Mouse (Mus musculus) spleen, adult 2 months (tissue): Measurements from ENCODE around the gene Myod1. TPM values are rescaled to one million over a fixed set of nuclear protein-coding genes. Genes with fewer than 3 reads are reported as not detected.

Experiments used
- DNase-seq, 2 experiments: peaks; one replicate each; pipeline versions ENCODE4 v3.0.0 to v3.0.0-alpha.2; 2012 to 2021; ENCODE audit warnings: low spot score in 2 of 2, low read depth in 1 of 2
- H3K27ac ChIP-seq: fragments of 200-500 bp; 2 replicates; pipeline ENCODE4 v1.5.1; 2012; ENCODE audit warnings: low read length, inconsistent platforms; ENCODE audit not compliant: insufficient read depth
- H3K27me3 ChIP-seq: fragments of 200-500 bp; 2 replicates; pipeline ENCODE4 v1.6.1; 2012; ENCODE audit warnings: mild to moderate bottlenecking, moderate library complexity, low read length, inconsistent platforms; ENCODE audit not compliant: control insufficient read depth, insufficient read depth
- H3K36me3 ChIP-seq: fragments of 200-500 bp; 2 replicates; pipeline ENCODE4 v1.6.1; 2012; ENCODE audit warnings: mild to moderate bottlenecking, low read length, inconsistent platforms; ENCODE audit not compliant: control insufficient read depth, insufficient read depth
- H3K4me1 ChIP-seq: fragments of 200-500 bp; 2 replicates; pipeline ENCODE4 v1.6.1; 2011; ENCODE audit warnings: inconsistent platforms; ENCODE audit not compliant: control insufficient read depth, insufficient read depth, insufficient read length
- H3K4me3 ChIP-seq: fragments of 200-500 bp; 2 replicates; pipeline ENCODE4 v1.5.1; 2011; ENCODE audit warnings: mild to moderate bottlenecking, inconsistent platforms; ENCODE audit not compliant: insufficient read depth, insufficient read length; ENCODE audit errors: extremely low read depth
- CTCF ChIP-seq: fragments of 200-500 bp; IDR thresholded peaks from 2 replicates; pipeline ENCODE4 v1.5.1; 2011; ENCODE audit warnings: mild to moderate bottlenecking, inconsistent platforms; ENCODE audit not compliant: insufficient read depth, insufficient read length, insufficient replicate concordance; ENCODE audit errors: extremely low read depth
- POLR2A ChIP-seq: fragments of 200-500 bp; IDR thresholded peaks from 2 replicates; pipeline ENCODE4 v1.6.1; 2011; ENCODE audit warnings: low read depth, low read length, inconsistent platforms
- WGBS: fragments of 180-500 bp; shearing (Covaris S2); methylation state at CpG from one replicate; pipeline ENCODE4 v1.1.7; 2018; 5-methylcytosine and 5-hydroxymethylcytosine counted together
- polyA plus RNA-seq: library from polyadenylated mRNA; depleted of rRNA; stranded (reverse); fragments of >200 nt; gene quantifications from 2 replicates; pipeline ENCODE4 v1.2.3, GENCODE M21; 2012

Myod1 gene
- polyA plus RNA-seq, 1 experiment: 0.06 TPM

GRCm38 (mm10) chr7:46389456-46390085, 13.3 kb downstream of the Myod1 start:
- peak; percentile 57 to 81 for DNase-seq

GRCm38 (mm10) chr7:46390226-46390625, 14.0 kb downstream of the Myod1 start:
- WGBS: 37% methylated on average over 4 of the region's 4 CpGs
- Histone ChIP-seq H3K27ac (peak overlapping the region; percentile 16; the same call in 1 of the 2 replicates), H3K36me3 (no peaks in the 10 kb centered on the region), H3K27me3 (no peaks in the 10 kb centered on the region), H3K4me3 (no peak overlapping the region), H3K4me1 (peaks cover 30% of the 10 kb centered on the region; the same call in 1 of the 2 replicates)
- DNase-seq: no peak
- no peak for TF ChIP-seq CTCF
- TF ChIP-seq POLR2A: no peak

More at GRCm38 (mm10) chr7:46389456-46390085, 13.3 kb downstream of the Myod1 start:
- Histone ChIP-seq H3K4me3 (no peak overlapping the region), H3K27ac (peak overlapping the region; percentile 95), H3K4me1 (peaks cover 30% of the 10 kb centered on the region; the same call in 1 of the 2 replicates), H3K36me3 (no peaks in the 10 kb centered on the region), H3K27me3 (no peaks in the 10 kb centered on the region)
- TF ChIP-seq CTCF (no peak), POLR2A (no peak)
- WGBS: 22% methylated on average over 10 of the region's 10 CpGs

- H3K4me3 ChIP-seq: no peak overlapping the region
- peak; percentile 34 to 53 for DNase-seq
- WGBS: 5% methylated on average over 5 of the region's 5 CpGs
- peaks cover 10% of the 10 kb centered on the region for H3K27me3 ChIP-seq
- peaks cover 30% of the 10 kb centered on the region for H3K4me1 ChIP-seq
- TF ChIP-seq POLR2A: no peak
- TF ChIP-seq CTCF: no peak
- H3K36me3 ChIP-seq: no peaks in the 10 kb centered on the region
- H3K27ac ChIP-seq: peak overlapping the region; percentile 93
Measured at GRCm38 (mm10) chr7:46391701-46392100, 15.4 kb downstream of the Myod1 start.

GRCm38 (mm10) chr7:46393116-46393515, 16.8 kb downstream of the Myod1 start:
- no peak for TF ChIP-seq POLR2A
- TF ChIP-seq CTCF: peak; percentile 86
- 0 out of 2 replicates have a peak overlapping the region, but pooled peaks have one; percentile 22 for H3K27ac ChIP-seq
- 0% methylated on average over 2 of the region's 2 CpGs for WGBS

GRCm38 (mm10) chr7:46393718-46394511, 17.6 kb downstream of the Myod1 start:
- WGBS: 26% methylated on average over 12 of the region's 12 CpGs
- DNase-seq: no peak
- TF ChIP-seq CTCF (no peak), POLR2A (no peak)
- Histone ChIP-seq H3K27ac (peak overlapping the region; percentile 25), H3K36me3 (no peaks in the 10 kb centered on the region), H3K4me1 (peaks cover 38% of the 10 kb centered on the region), H3K4me3 (peak overlapping the region; percentile 29; the same call in 1 of the 2 replicates), H3K27me3 (peaks cover 21% of the 10 kb centered on the region)

More at GRCm38 (mm10) chr7:46393116-46393515, 16.8 kb downstream of the Myod1 start:
- Histone ChIP-seq H3K4me3 (no peak overlapping the region), H3K27me3 (peaks cover 21% of the 10 kb centered on the region), H3K36me3 (no peaks in the 10 kb centered on the region), H3K4me1 (peaks cover 38% of the 10 kb centered on the region)
- DNase-seq: peak; percentile 52 to 80

DNA sequence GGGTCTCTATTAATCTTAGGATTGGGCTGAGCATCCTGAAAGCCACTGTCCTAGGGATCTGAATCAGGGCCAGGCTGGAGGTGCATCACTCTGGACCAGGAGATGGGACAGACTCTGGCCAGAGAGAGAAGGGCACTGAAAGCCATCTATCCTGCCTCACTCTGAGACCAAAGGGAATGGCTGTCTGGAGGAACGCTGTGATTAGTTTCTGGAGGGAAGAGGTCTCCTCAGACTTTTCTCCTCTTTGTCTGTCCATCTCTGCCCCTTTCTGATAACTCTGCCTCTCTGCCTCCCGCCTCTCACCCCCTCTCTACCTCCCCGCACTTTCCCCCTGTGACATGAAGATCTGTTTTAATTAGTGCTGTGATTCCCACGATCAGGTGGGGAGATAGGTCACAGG, 18.7 kb downstream of the Myod1 start:
- WGBS: 63% methylated on average over 4 of the region's 4 CpGs
- Histone ChIP-seq H3K4me1 (peaks cover 34% of the 10 kb centered on the region), H3K4me3 (no peak overlapping the region), H3K36me3 (no peaks in the 10 kb centered on the region), H3K27me3 (peaks cover 21% of the 10 kb centered on the region), H3K27ac (no peak overlapping the region)
- no peak for DNase-seq
- TF ChIP-seq CTCF (no peak), POLR2A (no peak)

DNA sequence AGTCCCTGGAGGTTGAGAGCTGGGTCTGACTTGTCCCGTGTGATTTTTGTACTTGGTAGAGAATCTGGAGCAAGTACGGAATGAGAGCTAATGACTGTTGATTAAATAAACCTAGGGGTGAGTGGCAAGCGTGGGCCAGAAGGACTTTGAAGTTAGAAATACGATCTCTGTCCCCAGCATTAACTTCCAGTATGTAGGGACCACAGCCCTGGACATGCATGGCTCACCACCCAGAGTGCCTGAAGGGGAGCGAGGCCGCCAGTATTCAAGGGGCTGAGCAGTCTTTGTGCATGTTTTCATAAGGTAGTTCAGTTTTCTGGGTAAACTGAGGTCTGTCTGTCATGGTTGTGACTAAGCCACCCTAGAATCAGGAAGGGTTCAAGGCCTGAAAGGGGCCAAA, 19.3 kb downstream of the Myod1 start:
- DNase-seq: no peak
- peaks cover 21% of the 10 kb centered on the region for H3K27me3 ChIP-seq
- H3K36me3 ChIP-seq: no peaks in the 10 kb centered on the region
- TF ChIP-seq POLR2A (no peak), CTCF (no peak)
- 55% methylated on average over 6 of the region's 6 CpGs for WGBS
- no peak overlapping the region for H3K4me3 ChIP-seq
- H3K27ac ChIP-seq: no peak overlapping the region
- peaks cover 32% of the 10 kb centered on the region for H3K4me1 ChIP-seq
